Mouse (Mus musculus) heart, postnatal 0 days (tissue): ENCODE measurements around the gene Chrd. TPM values are rescaled to one million over a fixed set of nuclear protein-coding genes. Genes with fewer than 3 reads are reported as not detected.

Source experiments
- ATAC-seq: fragments of 200-750 bp; cut with Nextera tagmentation; 2 replicates; pipeline ENCODE4 v1.8.0; 2017; ENCODE audit warnings: low read depth, moderate number of reproducible peaks, moderate library complexity; ENCODE audit not compliant: insufficient read depth
- DNase-seq: peaks from one replicate; pipeline ENCODE4 v3.0.0-alpha.2; 2016; ENCODE audit warnings: low spot score
- H3K27ac ChIP-seq: fragments of 300-500 bp; sonication (generic); 2 replicates; pipeline ENCODE4 v1.5.1; 2014; ENCODE audit warnings: low read depth, mild to moderate bottlenecking
- H3K27me3 ChIP-seq: fragments of 300-500 bp; sonication (generic); 2 replicates; pipeline ENCODE4 v1.6.1; 2014; ENCODE audit warnings: low read length, mixed read lengths; ENCODE audit not compliant: control insufficient read depth, insufficient read depth
- H3K36me3 ChIP-seq: fragments of 300-500 bp; sonication (generic); replicated peaks from 2 replicates; pipeline ENCODE4 v1.6.1; 2014; ENCODE audit warnings: low read length, mixed read lengths; ENCODE audit not compliant: control insufficient read depth, insufficient read depth
- H3K4me1 ChIP-seq: fragments of 300-500 bp; sonication (generic); 2 replicates; pipeline ENCODE4 v1.6.1; 2014; ENCODE audit warnings: antibody characterized with exemption; ENCODE audit not compliant: control insufficient read depth, insufficient read depth
- H3K4me2 ChIP-seq: fragments of 300-500 bp; sonication (generic); 2 replicates; pipeline ENCODE4 v1.6.1; 2014; ENCODE audit warnings: low read depth, mild to moderate bottlenecking, low read length, moderate library complexity
- H3K4me3 ChIP-seq: fragments of 300-500 bp; sonication (generic); 2 replicates; pipeline ENCODE4 v1.5.1; 2014; ENCODE audit warnings: low read depth, low read length
- H3K9ac ChIP-seq: fragments of 300-500 bp; sonication (generic); replicated peaks from 2 replicates; pipeline ENCODE4 v1.6.1; 2014; ENCODE audit warnings: low read depth, low read length, mixed read lengths
- H3K9me3 ChIP-seq: fragments of 300-500 bp; sonication (generic); replicated peaks from 2 replicates; pipeline ENCODE4 v1.6.1; 2016; ENCODE audit warnings: low read length; ENCODE audit not compliant: control insufficient read depth
- CTCF ChIP-seq: IDR thresholded peaks from 2 replicates; pipeline ENCODE4 v1.5.1; 2016; ENCODE audit warnings: antibody characterized with exemption, control low read depth, low read depth
- EP300 ChIP-seq: IDR thresholded peaks from 2 replicates; pipeline ENCODE4 v1.6.1; 2016; ENCODE audit warnings: antibody characterized with exemption, low read depth
- WGBS: fragments of 180-500 bp; shearing (Covaris S2); extraction: QIAGEN DNeasy Blood & Tissue Kit; methylation state at CpG from one replicate; pipeline ENCODE4 v1.1.7; 2014; 5-methylcytosine and 5-hydroxymethylcytosine counted together
- polyA plus RNA-seq: library from polyadenylated mRNA; unstranded; fragments of >200 nt; fragmentation: Nextera tagmentation; extraction: Ambion mirVana; gene quantifications from 2 replicates; pipeline ENCODE4 v1.2.1, GENCODE M21; 2015
- total RNA-seq: library from RNA; depleted of rRNA; stranded (reverse); fragments of >200 nt; gene quantifications from 2 replicates; pipeline ENCODE4 v1.2.3, GENCODE M21; 2014; ENCODE audit warnings: low replicate concordance

The Chrd gene
- total and polyA plus RNA-seq, 2 experiments from 2014 or later, result 0.49 to 9.7 TPM

- H3K4me3 ChIP-seq, result peak overlapping the region; percentile 35; the same call in 1 of the 2 replicates
- 0 out of 2 replicates have a peak, but pooled peaks have one; percentile 5 for ATAC-seq
- no peaks in the 10 kb centered on the region for H3K9me3 ChIP-seq
- peak overlapping the region; percentile 63 for H3K27ac ChIP-seq
- peak; percentile 55 for DNase-seq
- 40% methylated on average over 8 of the region's 8 CpGs for WGBS
- H3K36me3 ChIP-seq, result peaks cover 34% of the 10 kb centered on the region
- peak overlapping the region; percentile 55 for H3K4me2 ChIP-seq
- H3K27me3 ChIP-seq, result no peaks in the 10 kb centered on the region
- TF ChIP-seq EP300, result no peak
- TF ChIP-seq CTCF, result no peak
- peaks cover 18% of the 10 kb centered on the region for H3K4me1 ChIP-seq
- H3K9ac ChIP-seq, result no peak overlapping the region
These were observed 38.1 kb upstream of the Chrd start for GRCm38 (mm10) chr16:20694781-20695180.

- no peaks in the 10 kb centered on the region for H3K9me3 ChIP-seq
- ATAC-seq (peak; percentile 60), DNase-seq (peak; percentile 73)
- no peak overlapping the region; the same call in 1 of the 2 replicates for H3K9ac ChIP-seq
- H3K4me1 ChIP-seq, result peaks cover 18% of the 10 kb centered on the region
- peaks cover 30% of the 10 kb centered on the region for H3K36me3 ChIP-seq
- TF ChIP-seq CTCF (no peak), EP300 (peak; percentile 16; the same call in 1 of the 2 replicates)
- peak overlapping the region; percentile 35 for H3K4me3 ChIP-seq
- 4% methylated on average over 44 of the region's 46 CpGs for WGBS
- H3K27me3 ChIP-seq, result no peaks in the 10 kb centered on the region
- H3K4me2 ChIP-seq, result peak overlapping the region; percentile 55
- peak overlapping the region; percentile 63 for H3K27ac ChIP-seq
These were observed 37.2 kb upstream of the Chrd start for GRCm38 (mm10) chr16:20695622-20696323.

DNA sequence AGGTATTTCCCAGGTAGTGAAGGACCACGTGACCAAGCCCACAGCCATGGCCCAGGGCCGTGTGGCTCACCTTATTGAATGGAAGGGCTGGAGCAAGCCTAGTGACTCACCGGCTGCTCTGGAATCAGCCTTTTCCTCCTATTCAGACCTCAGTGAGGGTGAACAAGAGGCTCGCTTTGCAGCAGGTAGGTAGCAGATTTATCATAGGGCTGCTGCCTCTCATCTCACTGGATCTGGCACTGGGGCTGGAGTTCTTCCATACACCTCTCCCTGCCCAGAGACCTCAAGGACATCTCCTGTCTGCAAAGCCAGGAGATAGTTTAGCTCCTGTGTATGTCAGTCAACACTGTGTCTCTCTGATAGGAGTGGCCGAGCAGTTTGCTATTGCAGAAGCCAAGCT is 33.7 kb upstream of the Chrd start:
- no peak for TF ChIP-seq EP300
- no peak for TF ChIP-seq CTCF
- Histone ChIP-seq H3K27ac (no peak overlapping the region), H3K4me2 (no peak overlapping the region), H3K9me3 (no peaks in the 10 kb centered on the region), H3K9ac (no peak overlapping the region), H3K4me1 (peaks cover 16% of the 10 kb centered on the region; the same call in 1 of the 2 replicates), H3K4me3 (no peak overlapping the region), H3K36me3 (peaks cover 24% of the 10 kb centered on the region; the same call in 1 of the 2 replicates), H3K27me3 (no peaks in the 10 kb centered on the region)
- 67% methylated on average over 5 of the region's 5 CpGs for WGBS
- ATAC-seq (no peak), DNase-seq (no peak)

DNA sequence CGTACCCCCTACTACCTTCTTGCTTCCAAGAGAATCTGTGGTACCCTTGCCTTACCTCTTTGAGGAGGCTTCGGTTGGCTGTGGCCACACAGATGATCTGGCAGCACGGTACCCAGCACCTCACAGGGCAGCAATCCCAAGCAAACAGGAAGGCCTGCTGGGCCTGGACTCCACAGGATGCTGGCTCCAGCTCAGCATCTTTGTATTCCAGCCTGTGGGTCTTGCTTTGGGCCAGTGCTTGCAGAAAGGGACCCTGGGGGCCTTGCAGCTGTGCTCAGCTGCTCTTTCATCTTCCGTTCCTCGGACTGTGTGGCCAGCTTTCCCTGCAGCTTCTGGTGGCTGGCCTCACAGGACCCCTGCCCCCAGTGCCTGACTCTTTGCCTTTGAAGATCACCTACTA is 32.9 kb upstream of the Chrd start:
- ATAC-seq, result no peak

DNA sequence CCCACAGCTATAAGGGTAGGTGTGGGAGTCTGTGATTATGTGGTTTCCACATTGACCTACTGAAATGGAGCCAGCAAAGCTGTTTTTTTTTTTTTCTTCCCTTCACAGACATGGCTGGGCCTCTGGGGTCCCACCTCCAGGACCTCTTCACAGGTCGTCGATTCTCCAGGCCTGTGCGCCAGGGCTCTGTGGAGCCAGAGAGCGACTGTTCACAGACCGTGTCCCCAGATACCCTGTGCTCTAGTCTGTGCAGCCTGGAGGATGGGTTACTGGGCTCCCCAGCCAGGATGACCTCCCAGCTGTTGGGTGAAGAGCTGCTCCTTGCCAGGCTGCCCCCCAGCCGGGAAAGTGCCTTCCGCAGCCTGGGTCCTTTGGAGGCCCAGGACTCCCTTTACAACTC is 31.6 kb upstream of the Chrd start:
- Histone ChIP-seq H3K9ac (no peak overlapping the region), H3K4me2 (no peak overlapping the region), H3K36me3 (peaks cover 24% of the 10 kb centered on the region; the same call in 1 of the 2 replicates), H3K9me3 (no peaks in the 10 kb centered on the region), H3K4me3 (no peak overlapping the region), H3K27me3 (no peaks in the 10 kb centered on the region), H3K4me1 (0 out of 2 replicates have a peak, but pooled peaks cover 3% of the 10 kb centered on the region), H3K27ac (no peak overlapping the region)
- no peak for DNase-seq
- no peak for ATAC-seq
- 58% methylated on average over 7 of the region's 7 CpGs for WGBS
- TF ChIP-seq EP300 (no peak), CTCF (no peak)

More for the DNA sequence above, 32.9 kb upstream of the Chrd start:
- TF ChIP-seq EP300 (no peak), CTCF (no peak)
- Histone ChIP-seq H3K9ac (no peak overlapping the region), H3K9me3 (no peaks in the 10 kb centered on the region), H3K27ac (no peak overlapping the region), H3K4me3 (no peak overlapping the region), H3K4me2 (no peak overlapping the region), H3K36me3 (peaks cover 24% of the 10 kb centered on the region; the same call in 1 of the 2 replicates), H3K27me3 (no peaks in the 10 kb centered on the region), H3K4me1 (peaks cover 14% of the 10 kb centered on the region; the same call in 1 of the 2 replicates)
- DNase-seq, result no peak
- 48% methylated on average over 5 of the region's 5 CpGs for WGBS
